Mouse (Mus musculus) right cerebral cortex, adult 18-20 months (tissue): ENCODE results near the gene Clybl.

Experiments
- DNase-seq: peaks from one replicate; pipeline ENCODE4 v3.0.0; 2022; ENCODE audit warnings: mixed read lengths

Clybl gene

GRCm38 (mm10) chr14:122251346-122251745 lies 69.8 kb downstream of the Clybl start:
- no peak for DNase-seq

- DNase-seq: no peak
These were observed 74.2 kb downstream of the Clybl start for GRCm38 (mm10) chr14:122255562-122256260.

GRCm38 (mm10) chr14:122256261-122256634 lies 74.7 kb downstream of the Clybl start:
- DNase-seq: no peak

- DNase-seq: no peak
These were observed 76.8 kb downstream of the Clybl start for GRCm38 (mm10) chr14:122258297-122258696.

- DNase-seq: no peak
These were observed 79.7 kb downstream of the Clybl start for GRCm38 (mm10) chr14:122261250-122261649.

GRCm38 (mm10) chr14:122262851-122263659 lies 81.6 kb downstream of the Clybl start:
- DNase-seq: no peak

GRCm38 (mm10) chr14:122265214-122265613 lies 83.7 kb downstream of the Clybl start:
- no peak for DNase-seq

GRCm38 (mm10) chr14:122267590-122267989 lies 86.1 kb downstream of the Clybl start:
- DNase-seq: no peak

- no peak for DNase-seq
These were observed 89.7 kb downstream of the Clybl start for GRCm38 (mm10) chr14:122271104-122271746.

GRCm38 (mm10) chr14:122277142-122277541 lies 95.6 kb downstream of the Clybl start:
- no peak for DNase-seq

GRCm38 (mm10) chr14:122279462-122280308 lies 98.2 kb downstream of the Clybl start:
- DNase-seq: no peak

- no peak for DNase-seq
These were observed 99.0 kb downstream of the Clybl start for GRCm38 (mm10) chr14:122280309-122281071.

- no peak for DNase-seq
These were observed 99.6 kb downstream of the Clybl start for GRCm38 (mm10) chr14:122281072-122281634.

GRCm38 (mm10) chr14:122283959-122284358 lies 102.5 kb downstream of the Clybl start:
- DNase-seq: no peak

- no peak for DNase-seq
These were observed 114.9 kb downstream of the Clybl start for GRCm38 (mm10) chr14:122296399-122296798.

- DNase-seq: no peak
These were observed 115.4 kb downstream of the Clybl start for GRCm38 (mm10) chr14:122296864-122297263.

- DNase-seq: no peak
These were observed 116.0 kb downstream of the Clybl start for GRCm38 (mm10) chr14:122297386-122298109.

- DNase-seq: no peak
These were observed 118.8 kb downstream of the Clybl start for GRCm38 (mm10) chr14:122300261-122300660.

- no peak for DNase-seq
These were observed 122.3 kb downstream of the Clybl start for GRCm38 (mm10) chr14:122303821-122304220.

- DNase-seq: peak; percentile 9
These were observed 123.6 kb downstream of the Clybl start for GRCm38 (mm10) chr14:122305132-122305531.

GRCm38 (mm10) chr14:122312415-122312814 lies 130.9 kb downstream of the Clybl start:
- no peak for DNase-seq
